Mouse (Mus musculus): ENCODE results near the gene Snx8. TPM values are rescaled to one million over a fixed set of nuclear protein-coding genes. Genes with fewer than 3 reads are reported as not detected.

Gene Snx8
- 21.2 and 23.3 TPM in 2 replicates for polyA plus RNA-seq (2015; fragmentation: Nextera tagmentation; extraction: Ambion mirVana)

- whole genome bisulfite sequencing: 1% methylated on average over 63 of the region's 63 CpGs
- H3K27ac ChIP-seq (replicated peaks): peak within 1 kb of the TSS; percentile 63
Measured at GRCm38 (mm10) chr5:140388588-140389576, at the start of gene Snx8. TSS of gene Snx8 (minus strand) at chr5:140389262.

GRCm38 (mm10) chr5:140425016-140425783, 36.1 kb upstream of the Snx8 start:
- no peak overlapping the region for H3K27ac ChIP-seq (replicated peaks)
- no peak overlapping the region for H3K9ac ChIP-seq
- H3K27me3 ChIP-seq: no peaks in the 10 kb centered on the region
- no peak overlapping the region for H3K4me3 ChIP-seq (replicated peaks)
- no peak for ATAC-seq (ENCODE audit: insufficient number of reproducible peaks, low FRiP score, low TSS enrichment, low read depth)
- no peaks in the 10 kb centered on the region for H3K9me3 ChIP-seq (replicated peaks)
- no peak overlapping the region for H3K4me2 ChIP-seq (replicated peaks)
- H3K4me1 ChIP-seq: peaks cover 16% of the 10 kb centered on the region
- 95% methylated on average over 17 of the region's 17 CpGs for WGBS
- peaks cover 64% of the 10 kb centered on the region for H3K36me3 ChIP-seq

More at GRCm38 (mm10) chr5:140388588-140389576, at the start of gene Snx8:
- ATAC-seq (ENCODE audit: insufficient number of reproducible peaks, low FRiP score, low TSS enrichment, low read depth): peak; percentile 92
- Histone ChIP-seq H3K27me3 (no peaks in the 10 kb centered on the region), H3K36me3 (no peaks in the 10 kb centered on the region), H3K4me2 (replicated peaks) (peak within 1 kb of the TSS; percentile 95), H3K9ac (peak within 1 kb of the TSS; percentile 69), H3K4me3 (replicated peaks) (peak within 1 kb of the TSS; percentile 77), H3K9me3 (replicated peaks) (no peaks in the 10 kb centered on the region), H3K4me1 (peaks cover 25% of the 10 kb centered on the region)

GRCm38 (mm10) chr5:140420616-140421015, 31.6 kb upstream of the Snx8 start:
- no peak for ATAC-seq (ENCODE audit: insufficient number of reproducible peaks, low FRiP score, low TSS enrichment, low read depth)

GRCm38 (mm10) chr5:140419442-140420080, 30.5 kb upstream of the Snx8 start:
- Histone ChIP-seq H3K36me3 (peaks cover 12% of the 10 kb centered on the region), H3K9ac (peak overlapping the region; percentile 69), H3K27ac (replicated peaks) (peak overlapping the region; percentile 98), H3K4me1 (peaks cover 18% of the 10 kb centered on the region), H3K27me3 (no peaks in the 10 kb centered on the region), H3K4me3 (replicated peaks) (peak overlapping the region; percentile 96), H3K9me3 (replicated peaks) (no peaks in the 10 kb centered on the region), H3K4me2 (replicated peaks) (peak overlapping the region; percentile 64)
- no peak; the same call in 1 of the 2 replicates for ATAC-seq (ENCODE audit: insufficient number of reproducible peaks, low FRiP score, low TSS enrichment, low read depth)
- under 1% methylated on average over 62 of the region's 62 CpGs for WGBS

More at GRCm38 (mm10) chr5:140420616-140421015, 31.6 kb upstream of the Snx8 start:
- Histone ChIP-seq H3K27me3 (no peaks in the 10 kb centered on the region), H3K27ac (replicated peaks) (no peak overlapping the region), H3K9ac (no peak overlapping the region), H3K4me3 (replicated peaks) (peak overlapping the region; percentile 96), H3K36me3 (peaks cover 19% of the 10 kb centered on the region), H3K9me3 (replicated peaks) (no peaks in the 10 kb centered on the region), H3K4me2 (replicated peaks) (peak overlapping the region; percentile 64), H3K4me1 (peaks cover 18% of the 10 kb centered on the region)
- 58% methylated on average over 4 of the region's 4 CpGs for WGBS

GRCm38 (mm10) chr5:140418489-140419441, 29.7 kb upstream of the Snx8 start, which contains the start of gene Eif3b:
TSS of gene Eif3b (plus strand) at chr5:140419328.
- H3K36me3 ChIP-seq: peaks cover 9% of the 10 kb centered on the region
- peaks cover 18% of the 10 kb centered on the region for H3K4me1 ChIP-seq
- H3K9ac ChIP-seq: peak within 1 kb of the TSS; percentile 69
- ATAC-seq (ENCODE audit: insufficient number of reproducible peaks, low FRiP score, low TSS enrichment, low read depth): peak; percentile 86
- H3K27ac ChIP-seq (replicated peaks): peak within 1 kb of the TSS; percentile 98
- WGBS: under 1% methylated on average over 65 of the region's 65 CpGs
- no peaks in the 10 kb centered on the region for H3K27me3 ChIP-seq
- peak within 1 kb of the TSS; percentile 64 for H3K4me2 ChIP-seq (replicated peaks)
- peak within 1 kb of the TSS; percentile 96 for H3K4me3 ChIP-seq (replicated peaks)
- H3K9me3 ChIP-seq (replicated peaks): no peaks in the 10 kb centered on the region

GRCm38 (mm10) chr5:140418106-140418488, 29.0 kb upstream of the Snx8 start:
- peaks cover 18% of the 10 kb centered on the region for H3K4me1 ChIP-seq
- whole genome bisulfite sequencing: under 1% methylated on average over 12 of the region's 12 CpGs
- H3K9ac ChIP-seq: peak overlapping the region; percentile 69
- H3K36me3 ChIP-seq: peaks cover 2% of the 10 kb centered on the region; the same call in 1 of the 2 replicates
- peak overlapping the region; percentile 98 for H3K27ac ChIP-seq (replicated peaks)
- H3K4me3 ChIP-seq (replicated peaks): peak overlapping the region; percentile 96
- no peaks in the 10 kb centered on the region for H3K9me3 ChIP-seq (replicated peaks)
- ATAC-seq (ENCODE audit: insufficient number of reproducible peaks, low FRiP score, low TSS enrichment, low read depth): no peak
- peak overlapping the region; percentile 64 for H3K4me2 ChIP-seq (replicated peaks)
- H3K27me3 ChIP-seq: no peaks in the 10 kb centered on the region

- H3K9me3 ChIP-seq (replicated peaks): no peaks in the 10 kb centered on the region
- no peaks in the 10 kb centered on the region for H3K27me3 ChIP-seq
- H3K4me2 ChIP-seq (replicated peaks): no peak overlapping the region
- no peaks in the 10 kb centered on the region for H3K36me3 ChIP-seq
- no peak for ATAC-seq (ENCODE audit: insufficient number of reproducible peaks, low FRiP score, low TSS enrichment, low read depth)
- no peaks in the 10 kb centered on the region for H3K4me1 ChIP-seq
- H3K4me3 ChIP-seq (replicated peaks): no peak overlapping the region
- H3K27ac ChIP-seq (replicated peaks): no peak overlapping the region
- WGBS: 68% methylated on average over 4 of the region's 4 CpGs
- H3K9ac ChIP-seq: no peak overlapping the region
Measured at GRCm38 (mm10) chr5:140414647-140415046, 25.6 kb upstream of the Snx8 start.

- Histone ChIP-seq H3K27ac (replicated peaks) (no peak overlapping the region), H3K4me2 (replicated peaks) (no peak overlapping the region), H3K36me3 (no peaks in the 10 kb centered on the region), H3K27me3 (no peaks in the 10 kb centered on the region), H3K9ac (no peak overlapping the region), H3K9me3 (replicated peaks) (no peaks in the 10 kb centered on the region), H3K4me3 (replicated peaks) (no peak overlapping the region), H3K4me1 (no peaks in the 10 kb centered on the region)
- 38% methylated on average over 8 of the region's 8 CpGs for WGBS
- ATAC-seq (ENCODE audit: insufficient number of reproducible peaks, low FRiP score, low TSS enrichment, low read depth): no peak
Measured at GRCm38 (mm10) chr5:140411339-140411738, 22.3 kb upstream of the Snx8 start.

- Histone ChIP-seq H3K9ac (no peak overlapping the region), H3K9me3 (replicated peaks) (no peaks in the 10 kb centered on the region), H3K4me1 (no peaks in the 10 kb centered on the region), H3K36me3 (no peaks in the 10 kb centered on the region), H3K4me3 (replicated peaks) (no peak overlapping the region), H3K4me2 (replicated peaks) (no peak overlapping the region), H3K27me3 (no peaks in the 10 kb centered on the region), H3K27ac (replicated peaks) (no peak overlapping the region)
- no peak for ATAC-seq (ENCODE audit: insufficient number of reproducible peaks, low FRiP score, low TSS enrichment, low read depth)
Measured at GRCm38 (mm10) chr5:140408801-140409200, 19.7 kb upstream of the Snx8 start.

- Histone ChIP-seq H3K4me1 (no peaks in the 10 kb centered on the region), H3K4me2 (replicated peaks) (no peak overlapping the region), H3K27me3 (no peaks in the 10 kb centered on the region), H3K27ac (replicated peaks) (no peak overlapping the region), H3K9me3 (replicated peaks) (no peaks in the 10 kb centered on the region), H3K4me3 (replicated peaks) (no peak overlapping the region), H3K36me3 (no peaks in the 10 kb centered on the region), H3K9ac (no peak overlapping the region)
- 48% methylated on average over 6 of the region's 6 CpGs for WGBS
- ATAC-seq (ENCODE audit: insufficient number of reproducible peaks, low FRiP score, low TSS enrichment, low read depth): no peak
Measured at GRCm38 (mm10) chr5:140406666-140407065, 17.6 kb upstream of the Snx8 start.

Data from embryonic facial prominence, embryonic 15.5 days (tissue).